Mouse (Mus musculus): Measurements from ENCODE around the gene Snrpd3.

GRCm38 (mm10) chr10:75499791-75500190 is 17.6 kb upstream of the Snrpd3 start:
- TF ChIP-seq CTCF (conservative IDR thresholded peaks at IDR 0.05; ENCODE audit: low read length) = no peak
- no peak for TF ChIP-seq POU5F1 (IDR thresholded peaks at IDR 0.05; ENCODE audit: borderline replicate concordance, low read length)
